Mouse (Mus musculus) neural tube, embryonic 12.5 days (tissue): ENCODE measurements at regions not wholly inside any gene's neighbourhood (a gene's known extent, or its start where the extent isn't known, plus 50 kb on each side); places are given as distances from the start of the nearest gene placed in this dataset.

Experiments used
- ATAC-seq: fragments of 200-750 bp; cut with Nextera tagmentation; 2 replicates; pipeline ENCODE4 v1.8.0; 2017; ENCODE audit warnings: low read depth, mild to moderate bottlenecking, moderate TSS enrichment, moderate library complexity; ENCODE audit not compliant: low FRiP score
- H3K27ac ChIP-seq: fragments of 300-500 bp; sonication (generic); 2 replicates; pipeline ENCODE4 v1.5.1; 2016
- H3K27me3 ChIP-seq: fragments of 300-500 bp; sonication (generic); replicated peaks from 2 replicates; pipeline ENCODE4 v1.6.1; 2016; ENCODE audit warnings: mild to moderate bottlenecking
- H3K36me3 ChIP-seq: fragments of 300-500 bp; sonication (generic); 2 replicates; pipeline ENCODE4 v1.6.1; 2016; ENCODE audit warnings: mild to moderate bottlenecking
- H3K4me1 ChIP-seq: fragments of 300-500 bp; sonication (generic); 2 replicates; pipeline ENCODE4 v1.6.1; 2016
- H3K4me2 ChIP-seq: fragments of 300-500 bp; sonication (generic); replicated peaks from 2 replicates; pipeline ENCODE4 v1.6.1; 2016; ENCODE audit warnings: mild to moderate bottlenecking
- H3K4me3 ChIP-seq: fragments of 300-500 bp; sonication (generic); 2 replicates; pipeline ENCODE4 v1.5.1; 2016
- H3K9ac ChIP-seq: fragments of 300-500 bp; sonication (generic); 2 replicates; pipeline ENCODE4 v1.6.1; 2016; ENCODE audit warnings: mild to moderate bottlenecking
- H3K9me3 ChIP-seq: fragments of 300-500 bp; sonication (generic); 2 replicates; pipeline ENCODE4 v1.6.1; 2016; ENCODE audit warnings: mild to moderate bottlenecking
- WGBS: fragments of 180-500 bp; shearing (Covaris S2); methylation state at CpG from one replicate; pipeline ENCODE4 v1.1.7; 2016; 5-methylcytosine and 5-hydroxymethylcytosine counted together

DNA sequence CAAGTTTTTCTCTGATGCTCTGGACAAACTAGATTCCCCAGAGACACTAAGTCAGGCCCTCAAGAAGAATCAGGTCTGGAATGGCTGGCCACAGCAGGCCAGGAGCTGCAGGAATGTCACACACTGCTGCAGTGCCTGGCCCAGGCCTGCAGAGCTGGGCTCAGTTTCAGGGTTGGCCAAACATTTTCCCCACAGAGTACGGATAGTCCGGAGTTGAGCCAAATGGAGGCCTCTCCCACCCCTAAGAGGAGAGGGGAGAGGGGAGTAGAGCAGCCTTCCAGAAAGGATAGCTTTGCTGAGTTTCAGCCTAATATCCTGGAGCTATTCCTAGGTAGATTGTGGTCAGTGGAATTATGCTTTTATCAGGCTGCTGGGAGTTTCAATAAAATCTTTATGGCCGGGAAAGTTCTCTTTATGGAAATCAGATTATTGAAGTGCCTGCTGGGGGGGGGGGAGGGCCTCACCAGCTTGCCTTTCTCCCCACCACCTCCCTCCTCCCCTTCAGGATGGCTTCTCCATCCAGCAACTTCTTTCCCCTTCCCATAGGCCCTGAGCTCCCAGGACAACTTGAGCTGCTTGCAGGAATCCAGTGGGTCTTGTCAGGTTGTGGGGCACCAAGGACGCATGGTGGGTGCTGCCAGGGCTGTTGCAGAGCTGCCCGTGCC lies 153.6 kb upstream of the Pja1 start:
- ATAC-seq = no peak
- Histone ChIP-seq H3K4me2 (no peak overlapping the region), H3K27ac (no peak overlapping the region), H3K4me3 (no peak overlapping the region), H3K9ac (no peak overlapping the region), H3K4me1 (no peaks in the 10 kb centered on the region), H3K27me3 (peaks cover 14% of the 10 kb centered on the region; the same call in 1 of the 2 replicates), H3K9me3 (no peaks in the 10 kb centered on the region), H3K36me3 (no peaks in the 10 kb centered on the region)
- WGBS = 75% methylated on average over 5 of the region's 5 CpGs

DNA sequence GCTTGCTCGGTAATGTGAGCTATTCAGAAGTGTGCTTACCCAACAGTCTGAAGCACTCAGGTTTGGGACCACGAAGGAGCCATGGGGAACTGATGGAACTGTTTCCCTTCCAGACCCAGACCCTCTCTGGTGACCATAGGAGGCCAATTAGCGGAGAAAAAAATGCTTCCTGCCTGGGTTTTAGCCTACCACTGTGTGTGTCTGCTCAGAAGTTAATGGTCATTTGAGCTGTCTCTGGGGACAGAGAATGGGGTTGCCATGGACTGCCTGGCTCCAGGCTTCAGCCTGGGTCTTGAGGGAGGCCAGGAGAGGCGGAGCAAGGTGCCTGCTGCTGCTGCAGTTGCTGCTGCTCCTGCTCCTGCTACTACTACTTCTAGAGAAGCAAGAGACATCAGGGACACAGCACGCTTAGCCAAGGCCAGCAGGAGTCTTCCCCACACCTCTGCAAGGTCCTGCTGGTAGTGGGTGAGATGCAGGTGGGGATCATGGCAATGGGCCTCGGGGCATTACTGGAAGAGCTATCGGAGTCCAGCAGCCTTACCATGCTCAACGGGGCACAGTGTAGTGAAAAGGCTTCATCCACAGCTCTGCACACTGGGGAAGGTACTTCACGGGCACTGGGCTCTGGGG lies 141.2 kb upstream of the Pja1 start:
- no peaks in the 10 kb centered on the region for H3K4me1 ChIP-seq
- H3K4me3 ChIP-seq = no peak overlapping the region
- no peak for ATAC-seq
- H3K4me2 ChIP-seq = no peak overlapping the region
- H3K36me3 ChIP-seq = no peaks in the 10 kb centered on the region
- WGBS = 73% methylated on average over 9 of the region's 9 CpGs
- no peaks in the 10 kb centered on the region for H3K9me3 ChIP-seq
- H3K9ac ChIP-seq = no peak overlapping the region
- H3K27me3 ChIP-seq = 0 out of 2 replicates have a peak, but pooled peaks cover 8% of the 10 kb centered on the region
- H3K27ac ChIP-seq = no peak overlapping the region

DNA sequence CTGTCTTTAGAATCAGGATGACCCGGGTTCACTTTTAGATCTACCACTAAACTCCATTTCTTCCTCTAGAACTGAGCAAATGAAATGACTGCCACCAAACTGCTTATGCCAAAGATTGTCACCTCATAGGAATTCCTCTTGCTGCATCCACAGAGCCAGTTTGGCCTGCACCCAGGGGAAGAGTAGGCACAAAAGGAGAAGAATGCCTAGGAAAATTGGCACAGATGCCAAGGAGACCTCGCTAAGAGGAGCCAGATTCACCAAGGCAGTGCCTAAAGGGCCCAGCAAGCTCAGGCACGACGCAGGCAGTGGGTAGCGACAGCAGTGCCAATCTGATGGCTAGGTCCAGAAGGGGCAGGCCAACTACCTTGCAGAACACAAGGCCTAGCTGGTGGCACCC lies 139.0 kb upstream of the Pja1 start:
- no peaks in the 10 kb centered on the region for H3K36me3 ChIP-seq
- no peaks in the 10 kb centered on the region for H3K9me3 ChIP-seq
- ATAC-seq = no peak
- H3K27me3 ChIP-seq = 0 out of 2 replicates have a peak, but pooled peaks cover 11% of the 10 kb centered on the region
- 76% methylated on average over 5 of the region's 5 CpGs for WGBS
- no peak overlapping the region for H3K4me2 ChIP-seq
- H3K9ac ChIP-seq = no peak overlapping the region
- no peak overlapping the region for H3K27ac ChIP-seq
- peaks cover 6% of the 10 kb centered on the region; the same call in 1 of the 2 replicates for H3K4me1 ChIP-seq
- H3K4me3 ChIP-seq = no peak overlapping the region

DNA sequence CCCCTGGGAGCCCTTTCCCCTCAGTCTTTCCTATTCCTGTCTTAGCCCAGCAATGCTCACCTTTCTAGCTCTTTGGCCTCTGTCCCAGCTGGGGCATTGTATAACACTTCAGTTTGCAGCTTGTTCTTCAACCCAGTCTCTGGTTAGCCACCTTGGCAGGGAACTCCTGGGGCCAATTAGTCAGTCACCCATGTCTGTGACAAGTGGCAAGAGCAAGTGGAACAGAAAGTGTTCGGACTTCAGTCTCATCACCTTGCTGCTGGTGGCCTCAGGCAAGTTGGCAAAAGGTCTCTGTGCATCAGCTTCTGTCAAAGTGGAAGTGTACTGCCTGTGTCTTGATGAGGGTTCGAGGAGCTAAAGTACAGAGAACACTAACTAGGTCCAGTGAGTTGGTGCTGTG lies 138.5 kb upstream of the Pja1 start:
- Histone ChIP-seq H3K9ac (no peak overlapping the region), H3K27ac (no peak overlapping the region), H3K27me3 (0 out of 2 replicates have a peak, but pooled peaks cover 11% of the 10 kb centered on the region), H3K4me1 (peaks cover 7% of the 10 kb centered on the region; the same call in 1 of the 2 replicates), H3K4me2 (no peak overlapping the region), H3K9me3 (no peaks in the 10 kb centered on the region), H3K36me3 (no peaks in the 10 kb centered on the region), H3K4me3 (no peak overlapping the region)
- ATAC-seq = no peak
- WGBS = 77% methylated on average over 2 of the region's 2 CpGs

DNA sequence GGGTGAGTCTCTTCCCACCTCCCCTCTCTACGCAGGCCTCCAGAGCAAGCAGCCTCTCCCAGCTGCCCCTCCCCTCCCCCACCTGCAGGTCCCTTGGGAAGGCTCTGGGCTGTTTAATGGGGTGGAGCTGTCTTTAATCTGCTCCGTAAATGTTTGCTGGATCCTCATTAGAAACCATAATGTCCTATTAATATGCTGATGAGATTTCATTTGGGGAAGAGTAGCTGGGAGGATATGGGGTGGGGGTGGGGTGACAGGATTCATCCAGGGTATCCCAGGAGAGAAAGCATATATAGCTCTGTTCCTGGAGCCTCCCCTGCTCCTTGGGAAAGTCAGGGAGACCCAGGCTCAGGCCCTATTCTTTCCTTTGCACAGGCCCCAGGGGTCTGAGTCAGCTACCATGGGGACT lies 137.2 kb upstream of the Pja1 start:
- peaks cover 7% of the 10 kb centered on the region; the same call in 1 of the 2 replicates for H3K4me1 ChIP-seq
- no peaks in the 10 kb centered on the region for H3K36me3 ChIP-seq
- H3K9me3 ChIP-seq = no peaks in the 10 kb centered on the region
- 35% methylated on average over 2 of the region's 2 CpGs for WGBS
- H3K27me3 ChIP-seq = 0 out of 2 replicates have a peak, but pooled peaks cover 11% of the 10 kb centered on the region
- H3K27ac ChIP-seq = no peak overlapping the region
- H3K4me3 ChIP-seq = no peak overlapping the region
- H3K9ac ChIP-seq = no peak overlapping the region
- ATAC-seq = peak; percentile 66
- H3K4me2 ChIP-seq = no peak overlapping the region

DNA sequence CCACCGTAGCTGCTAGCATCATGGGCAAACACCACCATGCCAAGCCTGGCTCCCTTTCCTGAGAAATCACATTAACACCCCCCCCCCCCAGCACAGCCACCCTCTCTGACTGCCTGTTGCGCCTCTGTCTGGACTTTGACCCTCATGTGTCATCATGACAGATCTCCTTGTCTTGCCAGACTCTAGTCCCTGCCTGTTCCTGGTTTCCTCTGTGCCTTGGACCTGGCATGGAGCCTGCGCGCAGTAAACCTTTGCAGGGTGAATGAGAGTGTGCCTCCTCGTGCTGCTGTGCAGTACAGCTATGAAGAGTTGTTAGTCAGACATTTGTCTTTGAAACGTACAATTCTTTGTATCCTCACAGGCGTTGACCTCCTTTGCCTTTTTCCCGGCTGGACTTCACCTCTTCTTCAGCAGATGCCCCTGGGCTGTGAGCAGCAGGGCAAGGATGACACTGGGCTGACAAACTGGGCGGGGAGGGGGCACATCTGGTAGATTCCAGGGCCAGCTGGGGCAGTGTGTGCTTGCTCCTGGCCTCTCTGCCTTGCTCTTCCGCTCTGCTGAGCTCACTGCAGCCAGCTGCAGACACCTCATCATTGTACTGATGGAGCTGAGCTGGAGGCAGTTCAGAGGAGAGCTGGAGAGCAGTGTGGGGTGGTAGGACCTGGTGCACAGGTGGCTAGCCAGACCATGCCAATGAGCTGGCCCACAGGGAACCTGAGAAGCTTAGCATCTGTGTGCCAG lies 134.2 kb upstream of the Pja1 start:
- ATAC-seq = peak; percentile 21; the same call in 1 of the 2 replicates
- 51% methylated on average over 10 of the region's 10 CpGs for WGBS
- H3K27me3 ChIP-seq = 0 out of 2 replicates have a peak, but pooled peaks cover 6% of the 10 kb centered on the region
- no peak overlapping the region for H3K4me2 ChIP-seq
- no peak overlapping the region for H3K9ac ChIP-seq
- no peaks in the 10 kb centered on the region for H3K9me3 ChIP-seq
- no peak overlapping the region for H3K4me3 ChIP-seq
- H3K36me3 ChIP-seq = no peaks in the 10 kb centered on the region
- H3K4me1 ChIP-seq = peaks cover 7% of the 10 kb centered on the region; the same call in 1 of the 2 replicates
- H3K27ac ChIP-seq = no peak overlapping the region

DNA sequence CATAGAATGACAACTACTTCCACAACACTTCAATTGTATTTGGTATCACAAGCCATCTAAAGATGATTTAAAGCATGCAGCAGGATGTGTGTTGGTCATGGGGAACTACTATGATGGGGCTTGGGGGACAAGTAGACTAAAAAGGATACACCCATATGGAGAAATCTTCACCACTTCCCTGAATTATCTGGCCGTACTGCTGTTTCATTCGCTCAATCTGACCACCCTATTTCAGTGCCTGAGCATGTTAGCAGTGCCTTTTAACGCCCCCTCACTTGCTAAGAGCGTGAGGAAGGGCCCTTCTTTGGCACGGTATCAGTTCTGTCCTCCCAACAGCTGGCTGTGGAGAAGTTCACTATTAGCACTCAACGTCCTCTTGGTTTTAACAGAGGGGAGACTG lies 132.6 kb upstream of the Pja1 start:
- 79% methylated on average over 6 of the region's 6 CpGs for WGBS
- Histone ChIP-seq H3K9me3 (no peaks in the 10 kb centered on the region), H3K9ac (no peak overlapping the region), H3K4me2 (no peak overlapping the region), H3K4me3 (no peak overlapping the region), H3K36me3 (no peaks in the 10 kb centered on the region), H3K27me3 (0 out of 2 replicates have a peak, but pooled peaks cover 5% of the 10 kb centered on the region), H3K4me1 (peaks cover 7% of the 10 kb centered on the region; the same call in 1 of the 2 replicates), H3K27ac (no peak overlapping the region)
- no peak for ATAC-seq

DNA sequence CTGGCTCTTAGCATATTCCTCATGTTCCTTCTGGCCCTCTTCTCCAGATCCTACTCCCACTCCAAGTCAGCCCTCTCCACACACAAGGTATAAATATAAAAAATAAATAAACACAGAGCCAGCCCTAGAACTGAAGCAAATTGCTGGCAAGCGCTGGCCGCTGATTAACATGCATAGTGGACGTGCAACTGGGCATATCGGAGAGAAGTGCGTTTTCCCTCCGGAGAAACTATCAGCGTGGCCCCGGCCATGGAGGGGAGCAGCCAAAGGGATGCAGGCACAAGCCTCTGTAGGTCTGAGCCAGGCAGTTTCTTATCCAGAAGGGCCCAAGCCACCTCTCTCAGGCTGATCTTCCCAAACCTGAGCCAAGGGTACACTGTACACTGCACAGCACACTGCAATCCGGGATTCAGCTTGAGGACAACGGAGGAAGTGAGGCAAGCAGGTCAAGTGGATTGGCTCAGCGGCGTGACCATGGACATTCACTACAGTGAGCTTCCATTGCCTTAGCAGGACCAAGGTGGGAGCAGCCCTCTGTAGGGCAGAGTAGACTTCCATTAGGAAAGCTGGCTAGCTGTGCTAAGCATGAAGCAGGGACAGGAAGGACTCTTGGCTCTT lies 131.3 kb upstream of the Pja1 start:
- Histone ChIP-seq H3K36me3 (no peaks in the 10 kb centered on the region), H3K4me2 (no peak overlapping the region), H3K9me3 (no peaks in the 10 kb centered on the region), H3K27ac (no peak overlapping the region), H3K27me3 (peaks cover 5% of the 10 kb centered on the region; the same call in 1 of the 2 replicates), H3K4me1 (peaks cover 7% of the 10 kb centered on the region; the same call in 1 of the 2 replicates), H3K4me3 (no peak overlapping the region), H3K9ac (no peak overlapping the region)
- no peak for ATAC-seq
- WGBS = 78% methylated on average over 12 of the region's 12 CpGs

DNA sequence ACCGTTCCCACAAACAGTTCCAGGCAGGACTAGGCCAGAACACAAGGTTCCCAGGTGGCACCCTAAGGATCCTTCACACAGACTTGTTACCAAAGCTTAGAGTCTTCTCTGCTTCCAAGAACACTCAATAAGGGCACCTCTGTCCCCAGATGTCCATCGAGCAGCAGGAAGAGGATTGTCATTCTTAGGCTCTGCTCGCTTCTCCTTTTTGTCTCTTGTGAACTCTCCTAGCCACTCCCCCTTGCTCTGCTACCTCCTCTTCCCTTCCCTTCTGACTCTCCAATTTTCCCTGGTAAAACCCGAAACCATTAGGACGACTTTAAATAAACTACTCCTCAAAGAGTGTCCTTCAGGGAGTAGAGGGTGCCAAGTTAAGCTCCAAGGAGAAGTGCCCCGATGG lies 124.4 kb upstream of the Pja1 start:
- H3K36me3 ChIP-seq = no peaks in the 10 kb centered on the region
- WGBS = 78% methylated on average over 6 of the region's 6 CpGs
- no peak overlapping the region for H3K4me2 ChIP-seq
- H3K4me3 ChIP-seq = no peak overlapping the region
- no peak for ATAC-seq
- no peak overlapping the region for H3K9ac ChIP-seq
- no peak overlapping the region for H3K27ac ChIP-seq
- H3K9me3 ChIP-seq = no peaks in the 10 kb centered on the region
- H3K4me1 ChIP-seq = no peaks in the 10 kb centered on the region
- H3K27me3 ChIP-seq = peaks cover 7% of the 10 kb centered on the region; the same call in 1 of the 2 replicates

DNA sequence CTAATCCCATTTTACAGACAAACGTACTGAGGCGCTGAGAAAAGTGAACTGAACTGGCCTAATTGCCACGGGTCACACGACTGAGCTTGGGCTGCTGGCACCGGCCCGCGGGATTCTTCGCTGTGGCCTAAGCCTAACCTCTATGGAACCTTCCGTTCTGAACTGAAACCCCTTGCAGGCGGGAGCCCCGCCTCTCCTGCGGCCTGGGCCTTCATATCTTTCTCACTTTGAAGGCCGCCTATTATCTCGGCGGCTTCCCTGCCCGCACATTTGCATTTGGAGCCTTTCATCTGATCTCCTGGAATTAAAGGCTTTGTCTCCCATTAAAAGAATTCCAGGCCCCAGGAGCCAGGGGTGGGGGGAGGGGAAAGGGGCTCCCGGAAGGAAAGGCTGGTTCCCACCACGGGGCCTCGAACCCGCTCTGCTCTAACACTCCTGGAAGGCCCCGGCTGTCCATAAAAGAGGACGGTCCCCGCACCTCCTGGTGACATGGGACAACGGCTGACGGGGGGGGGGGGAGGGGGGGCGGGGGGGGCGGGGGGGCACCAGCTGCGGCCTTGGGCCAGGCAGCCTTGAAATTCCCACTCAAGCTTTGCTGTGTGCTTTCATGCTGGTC lies 122.9 kb upstream of the Pja1 start:
- no peak overlapping the region for H3K4me3 ChIP-seq
- peak; percentile 48; the same call in 1 of the 2 replicates for ATAC-seq
- no peaks in the 10 kb centered on the region for H3K36me3 ChIP-seq
- H3K4me2 ChIP-seq = no peak overlapping the region
- 18% methylated on average over 24 of the region's 28 CpGs for WGBS
- peaks cover 7% of the 10 kb centered on the region; the same call in 1 of the 2 replicates for H3K27me3 ChIP-seq
- H3K9ac ChIP-seq = no peak overlapping the region
- H3K4me1 ChIP-seq = no peaks in the 10 kb centered on the region
- no peak overlapping the region for H3K27ac ChIP-seq
- H3K9me3 ChIP-seq = no peaks in the 10 kb centered on the region

DNA sequence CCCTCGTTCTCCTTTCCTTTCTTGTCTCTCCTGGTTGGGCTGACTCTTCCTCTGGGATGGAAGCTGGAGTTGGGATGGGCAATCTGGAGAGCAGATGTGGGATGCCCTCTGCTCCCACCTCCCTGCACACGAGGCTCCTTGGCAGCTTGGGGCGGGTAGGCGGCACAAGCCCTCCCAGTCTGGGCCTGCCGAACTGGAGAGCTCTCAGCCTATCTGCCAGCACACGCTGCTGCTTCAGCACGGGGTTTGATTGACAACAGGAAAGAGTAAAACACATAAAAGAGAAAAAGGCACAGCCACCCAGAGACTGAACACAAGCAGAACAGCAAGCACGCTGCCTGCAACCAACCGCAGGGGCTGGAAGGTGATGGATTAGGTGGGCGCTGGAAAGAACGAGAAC lies 121.9 kb upstream of the Pja1 start:
- Histone ChIP-seq H3K27me3 (peaks cover 7% of the 10 kb centered on the region; the same call in 1 of the 2 replicates), H3K4me1 (no peaks in the 10 kb centered on the region), H3K9ac (no peak overlapping the region), H3K9me3 (no peaks in the 10 kb centered on the region), H3K4me2 (no peak overlapping the region), H3K36me3 (no peaks in the 10 kb centered on the region), H3K4me3 (no peak overlapping the region), H3K27ac (no peak overlapping the region)
- ATAC-seq = 0 out of 2 replicates have a peak, but pooled peaks have one; percentile 2
- 49% methylated on average over 11 of the region's 11 CpGs for WGBS
